Mouse (Mus musculus): Measurements from ENCODE around the gene Susd1.

Susd1 gene

DNA sequence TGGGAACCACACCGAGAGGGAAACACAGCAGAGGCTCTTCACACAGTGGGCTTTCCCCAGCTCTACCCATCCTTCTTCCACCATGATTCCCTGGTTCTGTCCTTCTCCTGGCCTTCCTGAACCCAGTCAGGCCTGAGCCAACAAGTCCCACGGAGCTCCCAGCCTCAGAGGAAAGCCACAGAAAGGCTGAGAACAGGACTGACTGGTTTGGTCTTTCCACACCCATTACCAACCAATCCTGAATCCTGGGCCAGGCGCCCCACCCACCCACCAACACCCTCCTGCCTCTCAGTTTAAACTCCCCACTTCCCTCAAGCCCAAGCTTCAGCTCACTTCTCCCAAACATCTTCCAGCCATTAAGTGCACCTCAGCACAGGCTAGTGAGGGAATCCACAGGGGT, 4.4 kb downstream of the Susd1 start:
- no peak for DNase-seq (ENCODE audit: low spot score in 2 of 2)

DNA sequence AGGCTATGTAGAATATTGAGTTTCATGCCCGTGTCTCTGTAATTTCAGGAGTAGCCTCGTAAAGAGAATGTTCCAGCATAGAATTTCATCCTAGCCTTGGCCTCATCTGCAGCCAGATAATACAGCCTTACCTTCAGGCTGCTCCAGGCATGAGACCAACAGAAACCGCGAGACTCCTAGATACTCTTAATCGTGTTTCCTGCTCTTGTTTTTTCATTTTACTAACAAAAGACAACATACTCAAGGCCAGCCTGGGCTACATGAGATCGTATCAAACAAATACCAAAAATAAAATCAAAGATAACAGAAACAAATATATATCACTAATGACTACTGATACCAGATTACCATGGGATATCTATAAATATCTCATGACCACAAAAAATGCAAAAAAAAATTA, 9.3 kb downstream of the Susd1 start:
- DNase-seq (ENCODE audit: low spot score in 2 of 2), result no peak

GRCm38 (mm10) chr4:59426429-59426828, 12.0 kb downstream of the Susd1 start:
- no peak for DNase-seq (ENCODE audit: low spot score in 2 of 2)

- DNase-seq (ENCODE audit: low spot score in 2 of 2), result no peak
These were observed 15.6 kb downstream of the Susd1 start for GRCm38 (mm10) chr4:59422808-59423207.

DNA sequence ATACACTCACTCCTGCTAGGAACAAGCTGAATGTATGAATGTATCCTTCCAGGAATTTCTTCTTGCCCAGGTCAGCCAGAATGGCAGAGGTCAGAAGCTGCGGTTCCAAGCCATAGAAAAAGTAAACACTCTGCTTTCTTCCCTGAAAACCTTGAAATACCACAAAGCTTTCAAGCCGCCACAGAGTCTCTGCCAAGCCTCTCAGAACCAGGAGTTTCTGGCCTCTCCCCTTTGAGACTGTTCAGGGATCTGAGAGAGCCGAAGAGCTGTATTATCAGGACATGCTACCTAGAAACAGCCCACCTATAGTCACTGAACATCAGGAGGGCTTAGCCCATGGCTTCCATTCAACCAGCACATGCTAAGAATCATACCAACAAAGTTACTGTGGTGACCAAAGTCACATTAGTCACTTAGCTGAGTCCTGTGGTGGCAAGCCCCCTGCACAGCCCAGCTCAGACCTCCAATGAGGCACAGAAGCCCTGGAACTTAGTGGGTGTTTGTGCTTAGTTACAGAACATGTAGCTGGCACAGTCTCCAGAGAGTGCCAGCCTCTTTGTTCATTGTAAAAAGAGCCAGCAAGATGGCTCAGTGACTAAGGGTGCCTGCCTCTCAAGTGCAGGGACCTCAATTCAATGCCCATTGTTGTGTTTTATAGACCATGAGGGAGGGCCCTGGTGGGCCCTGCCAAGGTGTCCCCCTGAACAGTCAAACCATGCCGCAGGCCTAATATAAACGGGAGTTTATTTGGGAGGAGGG, 16.2 kb downstream of the Susd1 start:
- DNase-seq (ENCODE audit: low spot score in 2 of 2), result no peak

DNA sequence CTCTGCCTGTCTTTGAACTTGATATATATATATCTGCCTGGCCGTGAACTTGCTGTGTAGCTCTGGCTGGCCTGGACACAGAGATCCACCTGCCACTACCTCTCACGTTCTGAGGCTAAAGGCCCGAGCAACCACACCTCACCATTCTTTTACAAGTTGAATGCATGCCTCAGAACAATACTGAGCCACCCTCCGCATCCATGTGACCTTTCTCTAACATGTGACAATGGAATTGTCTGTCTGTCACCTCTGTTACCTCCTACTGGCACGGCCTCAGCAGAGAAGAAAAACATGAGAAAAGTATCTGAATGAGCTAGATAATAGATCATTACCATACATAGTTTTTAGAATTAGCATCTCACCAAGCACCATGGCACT, 17.1 kb downstream of the Susd1 start:
- no peak for DNase-seq (ENCODE audit: low spot score in 2 of 2)

DNA sequence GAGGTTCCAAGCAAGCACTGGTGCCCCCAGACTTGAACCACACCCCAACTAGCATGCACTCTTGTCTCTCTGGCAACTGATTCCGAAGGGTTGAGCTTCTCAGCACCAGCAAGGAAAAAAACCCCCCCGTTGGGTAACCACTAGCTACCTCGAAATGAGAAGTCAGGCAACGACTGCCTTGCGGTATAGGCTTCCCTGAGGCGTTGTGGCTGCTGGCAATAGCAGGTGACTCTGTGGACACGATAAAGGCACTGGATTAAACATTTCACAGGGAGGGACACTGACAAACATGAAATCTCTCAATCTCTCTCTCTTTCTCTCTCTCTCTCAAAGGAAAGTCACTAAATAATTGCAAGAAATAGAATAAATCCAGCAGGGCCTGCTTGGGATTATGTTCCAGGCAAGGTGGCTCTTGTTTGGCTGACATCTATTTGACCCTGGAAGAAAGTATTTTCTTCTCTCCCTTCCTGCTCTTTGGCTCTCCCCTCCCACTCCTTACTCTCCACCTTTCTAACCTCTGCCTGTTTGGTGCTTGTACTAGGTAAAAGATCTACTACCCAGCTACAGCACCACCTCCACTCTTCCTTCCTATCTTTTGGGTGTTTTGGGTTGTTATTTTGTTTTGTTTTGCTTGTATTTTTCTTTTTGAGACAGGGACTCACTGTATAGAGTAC, 17.6 kb downstream of the Susd1 start:
- DNase-seq (ENCODE audit: low spot score in 2 of 2), result no peak

DNA sequence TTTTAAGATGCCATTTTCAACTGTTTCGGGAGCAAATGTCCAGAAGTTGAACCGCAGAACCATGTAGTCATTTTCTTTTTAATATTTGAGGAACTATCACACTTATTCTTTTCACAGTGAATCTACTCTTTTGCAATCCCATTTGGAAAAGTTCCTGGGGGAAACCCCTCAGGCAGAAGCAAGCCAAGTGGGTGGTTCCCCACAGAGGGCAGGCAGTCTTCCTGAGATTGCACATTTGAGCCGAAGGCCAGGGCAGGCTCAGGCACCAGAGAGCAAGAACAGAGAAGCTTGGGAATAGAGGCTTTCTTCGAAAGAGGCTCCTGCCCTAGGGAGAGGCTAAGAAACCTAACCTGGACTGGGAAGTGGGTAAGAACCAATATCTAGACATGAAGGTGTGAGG, 19.2 kb downstream of the Susd1 start:
- no peak for DNase-seq (ENCODE audit: low spot score in 2 of 2)

- no peak for DNase-seq (ENCODE audit: low spot score in 2 of 2)
These were observed 25.0 kb downstream of the Susd1 start for GRCm38 (mm10) chr4:59413428-59413827.

DNA sequence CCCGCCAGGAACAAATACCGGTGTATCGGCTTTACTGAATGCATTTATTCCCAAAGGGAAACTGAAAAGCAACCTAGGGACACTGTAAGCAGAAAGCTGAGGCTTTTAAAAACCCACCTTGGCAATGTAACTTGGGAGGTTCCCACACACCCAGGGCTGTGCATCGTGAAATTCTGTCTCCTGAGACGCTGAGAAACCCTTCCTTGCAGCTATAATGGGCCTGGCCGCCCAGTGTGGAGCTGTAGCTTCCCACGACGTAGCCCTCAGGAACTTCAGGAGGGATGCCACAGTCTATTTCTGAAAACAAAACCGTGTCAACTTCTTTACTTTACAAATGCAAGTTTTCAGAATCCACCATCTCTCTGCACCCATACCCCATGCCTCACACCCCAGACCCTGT, 27.3 kb downstream of the Susd1 start:
- no peak for DNase-seq (ENCODE audit: low spot score in 2 of 2)

- DNase-seq (ENCODE audit: low spot score in 2 of 2), result no peak
These were observed 30.7 kb downstream of the Susd1 start for GRCm38 (mm10) chr4:59407766-59408165.

DNA sequence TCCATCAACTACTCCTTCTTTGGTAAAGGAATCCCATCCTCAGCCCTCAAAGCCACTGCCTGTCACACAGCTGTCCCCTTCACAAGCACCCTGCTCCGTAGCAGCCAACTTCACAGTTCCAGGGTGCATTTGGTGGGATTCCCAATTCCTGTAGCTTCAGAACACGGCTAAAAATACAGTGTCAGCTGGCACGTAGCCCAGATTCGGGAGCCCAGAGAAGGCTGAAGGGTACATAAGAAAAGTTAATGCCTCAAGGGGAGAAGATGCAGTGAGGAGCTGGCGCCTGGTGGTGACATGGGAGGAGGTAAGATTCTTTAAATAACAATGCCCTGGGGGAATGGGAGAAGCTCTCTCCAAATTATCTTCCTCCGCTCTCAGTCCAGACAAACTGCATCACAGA, 34.1 kb downstream of the Susd1 start:
- DNase-seq (ENCODE audit: low spot score in 2 of 2), result no peak

DNA sequence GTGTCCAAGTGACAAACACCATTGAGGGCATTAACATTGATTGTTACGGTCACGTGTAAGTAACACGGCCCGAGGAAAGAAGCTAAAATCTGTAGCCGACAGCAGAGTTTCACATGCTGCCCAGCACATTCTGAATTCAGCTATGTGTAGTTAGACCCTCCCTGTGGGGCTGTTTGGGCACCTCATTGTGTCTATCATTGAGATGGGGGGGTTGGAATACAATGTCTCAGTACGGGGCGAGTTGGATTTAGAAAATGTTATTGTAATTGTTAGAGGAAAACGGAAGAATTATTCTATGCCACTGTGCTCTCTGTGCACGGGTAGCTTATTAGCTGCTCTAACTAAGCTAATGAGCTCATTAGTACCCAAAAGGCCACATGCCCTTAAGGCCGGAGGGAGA, 37.5 kb downstream of the Susd1 start:
- no peak for DNase-seq (ENCODE audit: low spot score in 2 of 2)

GRCm38 (mm10) chr4:59399343-59399742, 39.1 kb downstream of the Susd1 start:
- no peak for DNase-seq (ENCODE audit: low spot score in 2 of 2)

GRCm38 (mm10) chr4:59395528-59395927, 42.9 kb downstream of the Susd1 start:
- no peak for DNase-seq (ENCODE audit: low spot score in 2 of 2)

- DNase-seq (ENCODE audit: low spot score in 2 of 2), result no peak
These were observed 44.3 kb downstream of the Susd1 start for GRCm38 (mm10) chr4:59394155-59394554.

- DNase-seq (ENCODE audit: low spot score in 2 of 2), result no peak
These were observed 49.9 kb downstream of the Susd1 start for GRCm38 (mm10) chr4:59388447-59389030.

DNA sequence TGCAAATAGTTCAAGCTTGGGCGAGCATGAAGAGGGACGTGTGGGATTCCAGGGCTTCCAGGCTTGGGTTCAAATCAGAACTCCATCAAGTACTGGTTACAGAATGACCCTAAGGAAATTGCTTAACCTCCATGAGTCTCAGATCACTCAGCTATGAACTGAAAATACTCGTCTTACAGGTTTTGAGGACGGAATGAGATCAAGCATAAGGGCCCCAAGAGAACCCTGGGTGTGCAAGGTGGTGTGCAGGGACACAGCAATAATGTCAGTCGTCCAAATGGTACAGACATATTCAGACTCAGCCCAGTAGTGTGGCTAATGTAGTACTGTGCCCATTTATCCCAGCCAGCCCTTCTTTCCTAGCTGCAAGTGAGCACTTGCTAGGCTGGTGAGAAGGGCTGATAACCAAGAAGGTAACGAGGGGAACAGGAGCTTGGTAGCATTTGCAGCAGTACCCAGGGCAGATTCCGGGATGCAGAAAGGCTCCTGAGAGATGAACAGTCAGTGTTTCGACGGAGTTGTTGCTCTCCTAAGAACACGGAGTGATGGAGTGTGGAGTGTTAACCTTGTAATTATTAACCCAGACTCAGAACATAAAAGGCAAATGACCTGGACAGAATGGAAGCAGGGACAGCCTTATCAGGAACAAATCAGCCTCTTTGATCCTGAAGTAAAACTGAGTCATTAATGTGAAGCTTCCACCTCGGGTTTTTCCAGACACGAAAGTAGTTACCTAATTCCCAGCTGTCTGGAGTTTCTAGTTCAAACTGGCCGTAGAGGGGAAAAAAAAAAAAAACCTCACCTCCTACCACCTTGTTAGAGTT, 50.8 kb downstream of the Susd1 start:
- DNase-seq (ENCODE audit: low spot score in 2 of 2), result no peak

GRCm38 (mm10) chr4:59385254-59385895, 53.1 kb downstream of the Susd1 start:
- no peak for DNase-seq (ENCODE audit: low spot score in 2 of 2)

DNA sequence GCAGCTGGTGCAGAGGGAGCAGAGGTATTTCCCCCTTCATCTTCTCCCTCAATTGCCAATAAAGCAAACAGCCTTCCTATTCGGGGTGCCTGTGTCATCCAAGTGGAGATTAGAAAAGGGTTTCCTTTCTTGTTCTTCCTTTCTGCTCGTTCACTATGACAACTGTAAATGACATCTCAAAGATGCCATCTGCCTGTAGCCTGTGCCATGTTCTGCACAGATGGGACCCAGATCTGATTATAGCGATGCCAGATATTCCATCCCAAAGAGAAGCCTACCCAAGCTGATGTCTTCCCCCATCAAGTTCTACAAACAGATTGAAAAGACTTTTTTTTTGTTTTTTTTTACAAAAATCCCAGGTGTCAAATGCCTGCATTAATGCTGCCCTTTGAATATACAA, 54.6 kb downstream of the Susd1 start:
- no peak for DNase-seq (ENCODE audit: low spot score in 2 of 2)

DNA sequence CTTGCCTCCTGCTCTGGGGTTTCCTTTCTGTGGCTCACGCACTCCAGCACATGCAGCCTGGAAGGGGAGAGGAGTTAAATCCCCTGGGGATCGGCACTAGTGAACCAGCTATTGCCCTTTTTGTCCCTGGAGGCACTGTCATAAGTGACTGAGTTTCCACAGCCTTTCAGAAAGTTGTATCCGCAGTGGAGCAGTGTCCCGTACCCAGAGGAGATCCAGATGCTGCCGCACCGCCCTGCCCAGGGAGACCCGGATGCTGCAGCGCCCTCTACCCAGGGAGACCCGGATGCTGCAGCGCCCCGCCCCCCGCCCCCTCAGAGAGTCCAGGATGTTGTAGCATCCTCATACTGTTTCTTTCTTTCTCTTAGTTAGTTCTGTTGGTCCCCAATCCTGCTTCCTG, 56.3 kb downstream of the Susd1 start:
- DNase-seq (ENCODE audit: low spot score in 2 of 2), result no peak

Measured in spleen, postnatal 10 days (tissue).